Mouse (Mus musculus): ENCODE data around the gene Cbs. TPM values are rescaled to one million over a fixed set of nuclear protein-coding genes. Genes with fewer than 3 reads are reported as not detected.

The Cbs gene
- 2.6 and 2.7 TPM in 2 replicates for polyA plus RNA-seq (2016; fragmentation: Nextera tagmentation; extraction: Ambion mirVana)

DNA sequence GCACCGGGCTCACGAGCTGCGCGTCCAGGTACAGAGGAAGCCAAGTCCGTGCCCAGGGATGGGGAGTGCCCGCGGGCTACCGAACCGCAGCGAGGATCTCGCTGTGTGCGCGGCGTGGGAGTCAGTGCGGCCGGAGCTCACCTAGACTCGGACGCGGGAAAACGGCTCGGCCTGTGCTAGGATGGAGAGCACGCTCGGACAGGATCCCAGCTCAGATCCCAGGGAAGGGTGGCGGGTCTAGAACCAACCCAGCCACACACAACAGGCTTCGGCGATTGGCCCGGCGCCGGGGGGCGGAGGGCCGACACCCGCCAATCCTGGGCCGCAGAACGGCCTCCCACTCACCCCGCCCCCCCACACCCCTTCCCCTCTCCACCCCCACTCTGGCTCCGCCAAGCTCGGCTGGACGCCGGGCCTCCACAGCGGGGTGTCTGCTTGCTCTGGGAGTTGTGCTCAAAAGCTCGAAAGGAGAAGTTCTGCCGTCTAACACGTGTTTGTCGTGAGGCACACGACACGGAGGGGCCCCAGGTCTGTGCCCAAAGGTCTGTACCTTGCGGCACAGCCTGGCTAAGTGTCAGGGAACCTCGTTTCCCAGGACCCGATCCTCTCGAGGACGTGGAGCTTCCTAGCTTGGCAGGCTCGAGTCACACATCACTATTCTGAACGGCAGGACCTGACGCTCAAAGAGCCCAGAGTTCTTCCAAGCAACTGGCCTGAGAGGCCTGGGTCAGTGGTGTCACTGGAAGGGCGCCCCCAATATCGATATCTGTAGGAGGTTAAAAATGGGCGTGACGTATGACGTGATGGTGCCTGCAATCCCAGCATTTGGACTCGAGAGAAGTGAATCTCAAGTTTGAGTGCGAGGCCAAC is at the start of gene Cbs:
Cbs (minus strand) TSS at position 297 of the 870 bp plus-strand sequence.
- Histone ChIP-seq H3K4me1 (peaks cover 26% of the 10 kb centered on the region), H3K9ac (peak within 1 kb of the TSS; percentile 58), H3K4me2 (peak within 1 kb of the TSS; percentile 88), H3K27ac (peak within 1 kb of the TSS; percentile 19; the same call in 1 of the 2 replicates), H3K9me3 (no peaks in the 10 kb centered on the region), H3K36me3 (replicated peaks) (no peaks in the 10 kb centered on the region), H3K4me3 (replicated peaks) (peak within 1 kb of the TSS; percentile 49), H3K27me3 (peaks cover 32% of the 10 kb centered on the region)
- WGBS = 2% methylated on average over 61 of the region's 61 CpGs
- peak; percentile 87 for ATAC-seq (ENCODE audit: low FRiP score)

DNA sequence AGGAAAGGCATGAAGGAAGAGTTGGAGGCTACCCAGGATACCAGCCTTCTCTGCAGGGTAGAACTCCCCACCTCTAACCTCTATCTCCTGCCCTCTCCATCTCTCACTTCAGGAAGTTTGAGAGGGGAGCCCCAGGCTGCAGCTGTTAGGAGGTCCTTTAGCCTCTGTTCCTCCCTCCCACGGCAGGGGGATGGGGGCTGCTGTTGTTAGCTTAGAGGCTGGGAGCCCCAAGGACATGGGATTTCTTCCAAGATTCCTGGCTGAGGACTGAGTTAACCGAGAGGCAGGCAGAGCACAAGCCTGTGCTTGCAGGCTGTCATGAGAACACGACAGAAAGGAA is 49.2 kb upstream of the Cbs start:
- no peak for ATAC-seq (ENCODE audit: low FRiP score)
- H3K9ac ChIP-seq = peak overlapping the region; percentile 26
- WGBS = 43% methylated on average over 3 of the region's 3 CpGs

DNA sequence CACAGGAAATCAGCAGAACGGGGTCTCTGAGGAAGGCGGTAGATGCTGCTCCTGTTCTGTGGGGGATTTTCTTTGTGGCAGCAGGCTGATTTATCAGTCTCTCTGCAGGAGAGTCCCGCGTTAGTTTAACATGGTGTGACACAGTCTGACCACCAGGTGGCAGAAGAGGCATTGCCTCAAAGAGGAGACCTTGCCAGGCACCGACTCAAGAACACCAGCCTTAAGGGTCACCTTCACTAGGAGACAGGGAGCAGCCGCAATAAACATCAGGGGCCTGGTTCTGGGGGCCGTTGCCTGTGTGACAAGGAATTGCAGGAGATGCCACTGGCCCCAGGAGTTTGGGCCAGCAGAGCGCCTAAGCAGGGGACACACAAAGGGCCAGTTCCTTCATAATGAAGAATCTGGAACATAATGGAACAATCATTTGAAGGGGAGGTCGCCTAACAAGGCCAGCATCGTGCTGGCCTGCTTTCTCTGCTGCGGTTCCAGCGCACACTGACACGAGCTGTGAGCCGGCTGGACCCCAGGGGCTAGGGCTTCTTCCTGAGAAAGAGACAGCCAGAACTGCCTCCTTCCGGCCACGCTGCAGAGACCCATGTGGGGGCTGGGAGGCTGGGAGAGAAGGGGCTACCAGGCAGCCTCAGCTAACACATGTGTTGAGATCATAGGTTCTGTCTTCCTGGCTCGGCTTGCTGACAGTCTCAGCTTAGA is 48.6 kb upstream of the Cbs start:
- peak; percentile 87 for ATAC-seq (ENCODE audit: low FRiP score)
- Histone ChIP-seq H3K4me3 (replicated peaks) (no peak overlapping the region), H3K36me3 (replicated peaks) (no peaks in the 10 kb centered on the region), H3K27ac (peak overlapping the region; percentile 63), H3K9ac (peak overlapping the region; percentile 26), H3K27me3 (peaks cover 7% of the 10 kb centered on the region; the same call in 1 of the 2 replicates), H3K4me1 (peaks cover 9% of the 10 kb centered on the region), H3K9me3 (no peaks in the 10 kb centered on the region), H3K4me2 (0 out of 2 replicates have a peak overlapping the region, but pooled peaks have one; percentile 13)
- WGBS = 18% methylated on average over 17 of the region's 17 CpGs

More for the DNA sequence above, 49.2 kb upstream of the Cbs start:
- no peak overlapping the region for H3K4me3 ChIP-seq (replicated peaks)
- H3K36me3 ChIP-seq (replicated peaks) = no peaks in the 10 kb centered on the region
- H3K27me3 ChIP-seq = peaks cover 7% of the 10 kb centered on the region; the same call in 1 of the 2 replicates
- no peaks in the 10 kb centered on the region for H3K9me3 ChIP-seq
- peaks cover 9% of the 10 kb centered on the region for H3K4me1 ChIP-seq
- peak overlapping the region; percentile 63; the same call in 1 of the 2 replicates for H3K27ac ChIP-seq
- H3K4me2 ChIP-seq = no peak overlapping the region

DNA sequence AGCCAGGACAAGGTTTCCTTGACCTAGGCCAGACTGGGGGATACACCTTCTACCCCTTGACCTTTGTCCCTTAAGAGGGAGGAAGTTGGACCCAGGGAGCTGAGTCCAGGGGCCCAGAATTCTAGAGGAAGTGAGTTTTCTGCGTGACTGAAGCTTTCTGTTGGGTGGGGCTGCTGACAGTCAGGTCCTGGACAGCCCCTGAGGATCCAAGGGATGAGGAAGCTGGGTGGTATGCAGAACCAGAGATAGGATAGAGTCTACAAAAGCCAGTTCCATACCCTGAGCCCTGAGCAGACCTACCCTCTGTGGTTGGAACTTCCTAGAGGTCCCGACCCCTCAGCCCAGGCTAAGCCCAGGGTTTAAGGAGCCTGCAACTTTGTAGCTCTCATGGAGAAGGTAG is 43.4 kb upstream of the Cbs start:
- Histone ChIP-seq H3K9ac (no peak overlapping the region), H3K4me3 (replicated peaks) (no peak overlapping the region), H3K4me2 (no peak overlapping the region), H3K27ac (no peak overlapping the region), H3K36me3 (replicated peaks) (no peaks in the 10 kb centered on the region), H3K4me1 (no peaks in the 10 kb centered on the region), H3K27me3 (peaks cover 12% of the 10 kb centered on the region; the same call in 1 of the 2 replicates), H3K9me3 (no peaks in the 10 kb centered on the region)
- ATAC-seq (ENCODE audit: low FRiP score) = no peak
- 79% methylated on average over 2 of the region's 2 CpGs for WGBS

DNA sequence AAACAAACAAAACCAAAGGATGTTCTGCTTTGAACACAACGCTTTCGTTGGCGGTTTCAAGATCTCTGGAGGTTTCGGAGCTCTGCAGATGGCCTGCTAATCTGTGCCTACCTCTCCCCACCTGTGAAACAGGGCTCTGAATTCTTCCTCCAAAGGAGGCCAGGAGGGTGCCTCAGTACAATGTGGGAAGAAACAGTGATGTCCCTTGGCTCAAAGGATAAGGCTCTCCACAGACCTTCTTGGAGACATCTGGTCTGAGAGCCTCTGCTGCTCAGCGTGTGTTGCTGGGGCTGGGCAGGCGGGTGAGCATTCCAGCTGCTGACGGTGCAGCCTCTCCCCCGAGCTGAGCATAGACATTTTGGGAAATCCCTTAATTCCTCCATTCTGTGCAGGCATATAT is 40.5 kb upstream of the Cbs start, which contains the start of gene Cryaa:
Cryaa (plus strand) TSS at position 301 of the 400 bp plus-strand sequence.
- Histone ChIP-seq H3K4me2 (no peak within 1 kb of the TSS), H3K9me3 (no peaks in the 10 kb centered on the region), H3K27me3 (0 out of 2 replicates have a peak, but pooled peaks cover 6% of the 10 kb centered on the region), H3K36me3 (replicated peaks) (no peaks in the 10 kb centered on the region), H3K9ac (no peak within 1 kb of the TSS), H3K4me1 (no peaks in the 10 kb centered on the region), H3K4me3 (replicated peaks) (no peak within 1 kb of the TSS), H3K27ac (no peak within 1 kb of the TSS)
- 78% methylated on average over 8 of the region's 8 CpGs for WGBS
- no peak for ATAC-seq (ENCODE audit: low FRiP score)

DNA sequence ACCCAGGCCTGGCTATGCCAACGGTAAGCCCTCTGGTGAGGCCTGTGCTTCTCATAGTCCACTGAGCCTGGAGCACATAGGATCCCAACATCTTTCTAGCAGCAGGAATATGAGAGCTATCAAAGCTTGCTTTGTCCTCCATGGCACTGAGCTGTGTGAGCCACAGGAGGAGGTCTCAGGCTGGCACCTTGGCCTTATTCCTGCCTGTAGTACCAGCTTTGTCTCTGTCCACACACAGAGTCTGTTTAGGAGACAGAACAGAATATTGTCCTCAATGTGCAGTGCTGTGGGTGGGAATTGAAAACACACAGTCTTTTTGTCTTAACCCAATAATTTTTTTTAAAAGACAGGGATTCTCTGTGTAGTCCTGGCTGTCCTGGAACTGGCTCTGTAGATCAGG is 37.4 kb upstream of the Cbs start:
- Histone ChIP-seq H3K36me3 (replicated peaks) (no peaks in the 10 kb centered on the region), H3K4me1 (peaks cover 4% of the 10 kb centered on the region), H3K27me3 (0 out of 2 replicates have a peak, but pooled peaks cover 6% of the 10 kb centered on the region), H3K27ac (no peak overlapping the region), H3K9ac (no peak overlapping the region), H3K4me2 (no peak overlapping the region), H3K9me3 (no peaks in the 10 kb centered on the region), H3K4me3 (replicated peaks) (no peak overlapping the region)
- ATAC-seq (ENCODE audit: low FRiP score) = no peak
- 83% methylated on average over 1 of the region's 1 CpGs for WGBS

DNA sequence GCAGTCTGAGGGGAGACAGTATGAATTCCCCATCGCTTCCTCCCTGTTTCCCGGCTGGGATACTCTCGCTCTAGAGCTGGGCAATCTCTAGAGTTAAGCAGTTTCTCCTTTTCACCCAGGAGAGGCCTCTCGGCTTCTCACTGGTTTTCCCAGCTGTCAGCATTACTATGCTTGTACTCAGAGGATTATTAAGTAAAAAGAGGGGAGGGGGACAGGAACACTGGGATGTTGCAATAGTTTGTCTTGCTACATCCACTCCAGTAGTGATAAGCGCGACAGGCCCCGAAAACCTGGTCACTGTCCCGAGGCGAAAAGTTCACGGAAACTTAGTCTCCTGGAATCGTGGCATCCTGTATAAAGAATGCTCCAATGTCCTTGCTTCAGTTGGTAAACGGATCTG is 35.2 kb upstream of the Cbs start:
- H3K4me3 ChIP-seq (replicated peaks) = no peak overlapping the region
- H3K4me2 ChIP-seq = no peak overlapping the region
- H3K27me3 ChIP-seq = no peaks in the 10 kb centered on the region
- H3K9me3 ChIP-seq = no peaks in the 10 kb centered on the region
- peaks cover 4% of the 10 kb centered on the region for H3K4me1 ChIP-seq
- no peak overlapping the region for H3K27ac ChIP-seq
- no peak for ATAC-seq (ENCODE audit: low FRiP score)
- no peak overlapping the region for H3K9ac ChIP-seq
- WGBS = 85% methylated on average over 12 of the region's 12 CpGs
- H3K36me3 ChIP-seq (replicated peaks) = no peaks in the 10 kb centered on the region

DNA sequence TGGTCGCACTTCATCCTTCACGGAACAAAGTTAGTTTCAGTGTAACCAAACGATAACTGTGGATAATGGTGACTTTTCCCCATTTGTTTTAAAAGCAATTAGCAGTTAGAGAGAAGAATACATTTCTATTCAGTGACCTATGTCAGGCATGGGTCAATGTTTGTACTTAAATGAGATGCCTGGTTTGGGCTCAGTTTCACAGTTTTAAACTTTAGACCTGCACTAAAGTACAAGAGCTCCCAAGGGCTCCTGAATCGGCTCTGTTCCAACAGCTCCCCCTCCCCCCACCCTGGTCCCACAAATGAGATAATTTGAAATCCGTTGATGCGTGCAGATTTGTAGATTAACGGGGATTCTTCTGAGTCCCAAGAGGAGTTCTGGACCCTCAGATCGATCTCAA is 34.7 kb upstream of the Cbs start:
- Histone ChIP-seq H3K36me3 (replicated peaks) (no peaks in the 10 kb centered on the region), H3K9ac (no peak overlapping the region), H3K9me3 (no peaks in the 10 kb centered on the region), H3K27ac (no peak overlapping the region), H3K4me1 (peaks cover 4% of the 10 kb centered on the region), H3K4me3 (replicated peaks) (no peak overlapping the region), H3K4me2 (no peak overlapping the region), H3K27me3 (no peaks in the 10 kb centered on the region)
- no peak for ATAC-seq (ENCODE audit: low FRiP score)
- 66% methylated on average over 8 of the region's 8 CpGs for WGBS

DNA sequence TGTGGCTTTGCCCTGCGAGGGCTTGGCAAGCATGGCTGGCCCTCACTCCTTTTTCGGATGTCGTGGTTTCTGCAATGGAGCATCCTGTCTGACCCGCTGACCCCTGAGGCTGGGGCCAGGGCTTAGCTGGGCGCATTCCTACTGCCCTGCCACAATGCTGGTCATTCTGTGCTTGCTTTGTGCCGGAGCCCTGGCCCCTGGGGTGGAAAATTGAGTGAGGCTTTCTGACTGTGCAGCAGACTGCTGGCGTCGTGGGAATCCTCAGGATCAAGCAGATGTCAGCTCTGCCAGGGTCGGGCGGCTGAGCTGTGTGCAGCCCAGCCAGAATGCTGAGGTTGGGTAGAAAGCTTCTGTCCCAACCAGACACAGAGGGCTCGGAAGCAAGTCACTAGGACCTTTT is 33.1 kb upstream of the Cbs start:
- Histone ChIP-seq H3K27me3 (no peaks in the 10 kb centered on the region), H3K4me2 (no peak overlapping the region), H3K36me3 (replicated peaks) (no peaks in the 10 kb centered on the region), H3K9me3 (no peaks in the 10 kb centered on the region), H3K9ac (no peak overlapping the region), H3K4me1 (peaks cover 4% of the 10 kb centered on the region), H3K4me3 (replicated peaks) (no peak overlapping the region), H3K27ac (no peak overlapping the region)
- ATAC-seq (ENCODE audit: low FRiP score) = no peak
- WGBS = 11% methylated on average over 11 of the region's 11 CpGs

DNA sequence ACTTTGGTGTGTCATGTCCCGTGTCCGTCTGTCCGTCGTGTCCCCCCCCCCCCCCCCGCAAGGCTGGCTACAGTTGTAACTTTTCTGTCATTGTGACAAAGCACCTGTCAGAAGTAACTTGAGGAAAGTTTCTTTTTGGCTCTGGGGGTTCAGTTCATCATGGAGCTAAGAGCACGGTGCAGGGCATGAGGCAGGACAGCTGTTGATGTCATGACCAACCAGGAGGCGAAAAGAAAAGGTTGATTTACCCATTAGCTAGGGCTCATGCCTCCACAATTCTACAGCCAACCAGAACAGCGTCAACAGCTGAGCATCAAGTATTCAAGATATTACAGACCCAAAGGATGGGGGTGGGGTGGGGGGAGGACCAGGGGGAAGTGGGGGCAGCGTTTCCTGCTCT is 31.3 kb upstream of the Cbs start:
- Histone ChIP-seq H3K36me3 (replicated peaks) (no peaks in the 10 kb centered on the region), H3K27me3 (no peaks in the 10 kb centered on the region), H3K9ac (no peak overlapping the region), H3K4me3 (replicated peaks) (no peak overlapping the region), H3K27ac (no peak overlapping the region), H3K4me1 (peaks cover 4% of the 10 kb centered on the region), H3K9me3 (no peaks in the 10 kb centered on the region), H3K4me2 (no peak overlapping the region)
- WGBS = 89% methylated on average over 6 of the region's 9 CpGs
- no peak for ATAC-seq (ENCODE audit: low FRiP score)

DNA sequence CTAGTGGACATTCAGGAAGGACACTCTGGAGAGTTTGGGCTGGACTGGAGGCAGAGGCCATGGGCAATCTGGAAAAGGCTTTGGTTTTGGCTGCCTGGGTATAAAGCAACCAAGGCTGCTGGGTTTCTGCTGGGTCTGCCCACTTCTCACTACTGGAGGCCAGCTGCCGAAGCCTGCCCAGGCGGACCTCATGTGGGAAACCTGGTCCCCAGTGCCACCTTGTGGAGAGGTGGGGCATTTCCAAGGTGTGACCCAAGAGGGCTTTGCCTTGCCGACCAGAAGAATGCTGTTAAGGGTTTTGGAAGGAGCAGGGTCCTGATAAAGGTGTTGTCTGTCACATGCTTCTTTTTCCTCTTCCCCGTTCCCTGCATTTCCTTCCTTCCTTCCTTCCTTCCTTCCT is 27.7 kb upstream of the Cbs start:
- Histone ChIP-seq H3K36me3 (replicated peaks) (no peaks in the 10 kb centered on the region), H3K4me3 (replicated peaks) (no peak overlapping the region), H3K4me2 (no peak overlapping the region), H3K9ac (no peak overlapping the region), H3K27me3 (no peaks in the 10 kb centered on the region), H3K4me1 (no peaks in the 10 kb centered on the region), H3K27ac (no peak overlapping the region), H3K9me3 (no peaks in the 10 kb centered on the region)
- peak; percentile 39; the same call in 1 of the 2 replicates for ATAC-seq (ENCODE audit: low FRiP score)
- 14% methylated on average over 4 of the region's 4 CpGs for WGBS

DNA sequence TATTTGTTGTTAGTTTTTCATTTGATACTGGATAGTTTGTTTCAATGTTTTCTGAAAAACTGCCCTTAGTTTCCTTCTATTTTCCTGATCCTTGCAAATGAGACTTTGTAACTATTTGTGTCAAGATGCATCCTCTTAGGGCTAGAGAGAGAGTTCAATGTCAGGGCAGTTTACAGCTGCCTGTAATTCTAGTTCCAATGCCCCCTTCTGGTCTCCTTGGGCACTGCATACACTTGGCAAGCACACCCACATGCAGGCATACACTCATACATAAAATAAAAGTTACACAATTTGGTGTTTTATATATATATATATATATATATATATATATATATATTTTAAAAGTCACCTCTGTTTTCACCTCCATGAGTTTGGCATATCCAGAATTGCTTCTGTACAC is 25.8 kb upstream of the Cbs start:
- Histone ChIP-seq H3K4me1 (peaks cover 6% of the 10 kb centered on the region), H3K9me3 (no peaks in the 10 kb centered on the region), H3K27me3 (no peaks in the 10 kb centered on the region), H3K4me3 (replicated peaks) (no peak overlapping the region), H3K9ac (no peak overlapping the region), H3K27ac (no peak overlapping the region), H3K4me2 (no peak overlapping the region), H3K36me3 (replicated peaks) (no peaks in the 10 kb centered on the region)
- no peak for ATAC-seq (ENCODE audit: low FRiP score)
